Mouse (Mus musculus): ENCODE measurements at regions not wholly inside any gene's neighbourhood (a gene's known extent, or its start where the extent isn't known, plus 50 kb on each side); places are given as distances from the start of the nearest gene placed in this dataset.

- TF ChIP-seq POLR2A (IDR thresholded peaks at IDR 0.05; ENCODE audit: control insufficient read depth, extremely low read depth, insufficient read depth, low read length, poor library complexity), result no peak
- no peak for TF ChIP-seq CTCF (IDR thresholded peaks at IDR 0.05; ENCODE audit: borderline replicate concordance, control insufficient read depth, extremely low read depth, insufficient read depth, low read length, poor library complexity)
Measured at GRCm38 (mm10) chr4:127542771-127543170, 184.8 kb upstream of the Gjb5 start.

All from thymus, adult 2 months (tissue).